Mouse (Mus musculus) heart, adult 2 months (tissue): Measurements from ENCODE around the gene Cxcl9.

Source experiments
- CTCF ChIP-seq: fragments of 200-600 bp; IDR thresholded peaks from 2 replicates; pipeline ENCODE4 v1.8.1; 2022; ENCODE audit warnings: antibody characterized with exemption, mild to moderate bottlenecking, moderate library complexity
- EP300 ChIP-seq: fragments of 200-500 bp; IDR thresholded peaks from 2 replicates; pipeline ENCODE4 v1.6.1; 2011; ENCODE audit warnings: low read depth, low read length, control low read depth; ENCODE audit not compliant: insufficient read depth
- POLR2A ChIP-seq: fragments of 200-500 bp; IDR thresholded peaks from 2 replicates; pipeline ENCODE4 v1.6.1; 2011; ENCODE audit warnings: mild to moderate bottlenecking, low read depth, low read length, control low read depth; ENCODE audit not compliant: insufficient read depth

DNA sequence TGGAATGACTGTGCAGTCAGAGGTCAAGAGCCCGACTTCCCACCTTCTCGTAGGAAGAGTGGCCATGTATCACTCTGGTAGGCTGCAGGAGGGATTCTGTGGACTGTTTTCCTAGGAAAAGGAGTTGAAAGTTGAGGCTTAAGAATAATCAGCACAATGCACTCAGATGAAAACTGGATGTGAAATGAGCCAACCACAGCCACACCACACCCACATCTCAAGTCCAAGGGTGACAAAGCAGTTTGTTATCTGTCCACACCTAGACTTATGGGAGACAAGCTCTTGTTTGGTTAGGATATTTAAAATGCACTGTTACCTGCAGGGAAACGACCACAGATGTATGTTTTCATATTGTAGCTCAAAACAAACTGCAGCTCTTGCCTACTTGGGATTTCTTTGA is 44.8 kb downstream of the Cxcl9 start:
- TF ChIP-seq EP300: no peak
- no peak for TF ChIP-seq POLR2A
- TF ChIP-seq CTCF: no peak
